ENCODE assay signal across 20 mouse cellular contexts in genomic region chr4:138682760-138683159, GRCm38 (mm10). TPM values are rescaled to one million over a fixed set of nuclear protein-coding genes. Genes with fewer than 3 reads are reported as not detected.
A peak's percentile ranks its signal among the peaks of the same experiment; 100 is the strongest.
DNase-seq lines count a peak whose midpoint lies in the region; ATAC-seq lines count a peak whose summit lies in the region.
"Had no signal": no experiment of that assay in that cellular context is flagged by ENCODE, and none has a peak within 500 bp of the region (broad histone marks: within the 10 kb centered on the region; RNA-seq: fewer than 3 reads in every experiment).

No protein-coding gene starts in this region.

- ATAC-seq in forebrain, embryonic 13.5 days: no peak; the same call in 1 of the 2 replicates
- peak; percentile 45; the same call in 1 of the 2 replicates for ATAC-seq in hindbrain, embryonic 11.5 days (ENCODE audit: low FRiP score)
- ATAC-seq in midbrain, embryonic 11.5 days (ENCODE audit: low FRiP score): 0 out of 2 replicates have a peak, but pooled peaks have one; percentile 46
- 0 out of 2 replicates have a peak, but pooled peaks have one; percentile 46 for ATAC-seq in neural tube, embryonic 14.5 days (ENCODE audit: low read depth)
- ATAC-seq: forebrain, embryonic 15.5 days had no signal

- peak overlapping the region; percentile 12; the same call in 1 of the 2 replicates for H3K27ac ChIP-seq in forebrain, embryonic 13.5 days
- no peak overlapping the region for H3K27ac ChIP-seq in forebrain, embryonic 10.5 days
- peak overlapping the region; percentile 74 for H3K27ac ChIP-seq in hindbrain, embryonic 11.5 days (ENCODE audit: low read depth, low read length)
- H3K27ac ChIP-seq in midbrain, embryonic 11.5 days (ENCODE audit: low read depth, low read length): peak overlapping the region; percentile 44
- peak overlapping the region; percentile 40 for H3K27ac ChIP-seq in neural tube, embryonic 14.5 days (ENCODE audit: low read depth, low read length)
- no peak overlapping the region for H3K27ac ChIP-seq in embryonic facial prominence, embryonic 10.5 days (replicated peaks)
- H3K27ac ChIP-seq: embryonic facial prominence, embryonic 15.5 days; forebrain, embryonic 15.5 days; heart, embryonic 15.5 days; limb, embryonic 13.5 days; liver, embryonic 14.5 days had no signal

- no peak for DNase-seq in forebrain, embryonic 10.5 days (ENCODE audit: extremely low spot score, low spot score)
- no peak for DNase-seq in hindbrain, embryonic 11.5 days (ENCODE audit: low spot score)
- DNase-seq in midbrain, embryonic 11.5 days (ENCODE audit: low spot score, missing footprints): no peak
- DNase-seq in natural killer cell, adult 2 months (ENCODE audit: low spot score in 2 of 2): no peak
- no peak for DNase-seq in embryonic facial prominence, embryonic 10.5 days (ENCODE audit: low spot score)
- DNase-seq: adrenal gland, postnatal 25 days; cerebellum, adult 8-10 months; gastrocnemius, postnatal 10 days; heart, adult 18-20 months; kidney, adult 18-20 months; kidney, postnatal 25 days; right cerebral cortex, postnatal 14 days had no signal

- no peak overlapping the region for H3K4me3 ChIP-seq in forebrain, embryonic 13.5 days
- no peak overlapping the region for H3K4me3 ChIP-seq in forebrain, embryonic 10.5 days
- H3K4me3 ChIP-seq in hindbrain, embryonic 11.5 days (ENCODE audit: low read depth, low read length): no peak overlapping the region
- H3K4me3 ChIP-seq in midbrain, embryonic 11.5 days (ENCODE audit: low read depth, low read length): no peak overlapping the region
- no peak overlapping the region for H3K4me3 ChIP-seq in neural tube, embryonic 14.5 days (ENCODE audit: low read depth, low read length)
- H3K4me3 ChIP-seq in embryonic facial prominence, embryonic 10.5 days: no peak overlapping the region
- H3K4me3 ChIP-seq: embryonic facial prominence, embryonic 15.5 days; forebrain, embryonic 15.5 days; heart, embryonic 15.5 days; limb, embryonic 13.5 days had no signal

- H3K9me3 ChIP-seq in forebrain, embryonic 13.5 days (replicated peaks): no peaks in the 10 kb centered on the region
- no peaks in the 10 kb centered on the region for H3K9me3 ChIP-seq in forebrain, embryonic 10.5 days
- H3K9me3 ChIP-seq in hindbrain, embryonic 11.5 days (ENCODE audit: control insufficient read depth, low read length): no peaks in the 10 kb centered on the region
- H3K9me3 ChIP-seq in midbrain, embryonic 11.5 days (ENCODE audit: control insufficient read depth, low read length): no peaks in the 10 kb centered on the region
- no peaks in the 10 kb centered on the region for H3K9me3 ChIP-seq in neural tube, embryonic 14.5 days (ENCODE audit: control insufficient read depth, low read length)
- no peaks in the 10 kb centered on the region for H3K9me3 ChIP-seq in embryonic facial prominence, embryonic 10.5 days
- H3K9me3 ChIP-seq: embryonic facial prominence, embryonic 15.5 days; forebrain, embryonic 15.5 days; heart, embryonic 15.5 days; limb, embryonic 13.5 days had no signal

- peaks cover 58% of the 10 kb centered on the region for H3K27me3 ChIP-seq in forebrain, embryonic 13.5 days
- peaks cover 53% of the 10 kb centered on the region for H3K27me3 ChIP-seq in forebrain, embryonic 10.5 days (ENCODE audit: poor library complexity, severe bottlenecking)
- no peaks in the 10 kb centered on the region for H3K27me3 ChIP-seq in hindbrain, embryonic 11.5 days (ENCODE audit: control insufficient read depth, insufficient read depth, low read length)
- no peaks in the 10 kb centered on the region for H3K27me3 ChIP-seq in midbrain, embryonic 11.5 days (ENCODE audit: control insufficient read depth, insufficient read depth, low read length)
- H3K27me3 ChIP-seq in neural tube, embryonic 14.5 days (ENCODE audit: control insufficient read depth, insufficient read depth, low read length): no peaks in the 10 kb centered on the region
- H3K27me3 ChIP-seq in embryonic facial prominence, embryonic 10.5 days (replicated peaks; ENCODE audit: low read depth, poor library complexity, severe bottlenecking): peaks cover 37% of the 10 kb centered on the region

- H3K4me1 ChIP-seq in forebrain, embryonic 13.5 days: peaks cover 13% of the 10 kb centered on the region
- peaks cover 36% of the 10 kb centered on the region for H3K4me1 ChIP-seq in forebrain, embryonic 10.5 days
- H3K4me1 ChIP-seq in hindbrain, embryonic 11.5 days (replicated peaks; ENCODE audit: control insufficient read depth, insufficient read depth, low read length): 0 out of 2 replicates have a peak, but pooled peaks cover 7% of the 10 kb centered on the region
- peaks cover 11% of the 10 kb centered on the region for H3K4me1 ChIP-seq in midbrain, embryonic 11.5 days (ENCODE audit: control insufficient read depth, insufficient read depth, low read length)
- 0 out of 2 replicates have a peak, but pooled peaks cover 3% of the 10 kb centered on the region for H3K4me1 ChIP-seq in neural tube, embryonic 14.5 days (ENCODE audit: control insufficient read depth, insufficient read depth, low read length)
- peaks cover 25% of the 10 kb centered on the region for H3K4me1 ChIP-seq in embryonic facial prominence, embryonic 10.5 days
- H3K4me1 ChIP-seq: embryonic facial prominence, embryonic 15.5 days; heart, embryonic 15.5 days; limb, embryonic 13.5 days had no signal

- WGBS in forebrain, embryonic 13.5 days: 26% methylated on average over 2 of the region's 2 CpGs
- 71% methylated on average over 2 of the region's 2 CpGs for WGBS in forebrain, embryonic 10.5 days
- 28% methylated on average over 2 of the region's 2 CpGs for WGBS in hindbrain, embryonic 11.5 days
- 52% methylated on average over 2 of the region's 2 CpGs for WGBS in midbrain, embryonic 11.5 days
- 19% methylated on average over 2 of the region's 2 CpGs for WGBS in neural tube, embryonic 14.5 days
- 59% methylated on average over 2 of the region's 2 CpGs for WGBS in embryonic facial prominence, embryonic 10.5 days

- H3K9ac ChIP-seq in forebrain, embryonic 13.5 days: no peak overlapping the region
- H3K9ac ChIP-seq in hindbrain, embryonic 11.5 days (ENCODE audit: low read depth, low read length): no peak overlapping the region
- H3K9ac ChIP-seq in midbrain, embryonic 11.5 days (ENCODE audit: low read length): no peak overlapping the region
- H3K9ac ChIP-seq in neural tube, embryonic 14.5 days (replicated peaks; ENCODE audit: low read depth, low read length): no peak overlapping the region
- H3K9ac ChIP-seq: embryonic facial prominence, embryonic 15.5 days; forebrain, embryonic 15.5 days; heart, embryonic 15.5 days; limb, embryonic 13.5 days; liver, embryonic 14.5 days had no signal

- H3K36me3 ChIP-seq in forebrain, embryonic 13.5 days (ENCODE audit: poor library complexity, severe bottlenecking): no peaks in the 10 kb centered on the region
- H3K36me3 ChIP-seq in forebrain, embryonic 10.5 days (replicated peaks): no peaks in the 10 kb centered on the region
- H3K36me3 ChIP-seq in hindbrain, embryonic 11.5 days (ENCODE audit: control insufficient read depth, insufficient read depth, low read length): no peaks in the 10 kb centered on the region
- no peaks in the 10 kb centered on the region for H3K36me3 ChIP-seq in midbrain, embryonic 11.5 days (ENCODE audit: control insufficient read depth, insufficient read depth, low read length)
- no peaks in the 10 kb centered on the region for H3K36me3 ChIP-seq in neural tube, embryonic 14.5 days (ENCODE audit: control insufficient read depth, insufficient read depth, low read length)
- H3K36me3 ChIP-seq in embryonic facial prominence, embryonic 10.5 days (replicated peaks): no peaks in the 10 kb centered on the region
- H3K36me3 ChIP-seq: embryonic facial prominence, embryonic 15.5 days; forebrain, embryonic 15.5 days; heart, embryonic 15.5 days; limb, embryonic 13.5 days had no signal

- H3K4me2 ChIP-seq in forebrain, embryonic 13.5 days: no peak overlapping the region
- no peak overlapping the region for H3K4me2 ChIP-seq in hindbrain, embryonic 11.5 days (replicated peaks; ENCODE audit: low read depth, low read length)
- no peak overlapping the region for H3K4me2 ChIP-seq in midbrain, embryonic 11.5 days
- H3K4me2 ChIP-seq in neural tube, embryonic 14.5 days (ENCODE audit: low read depth, low read length): no peak overlapping the region
- H3K4me2 ChIP-seq: embryonic facial prominence, embryonic 15.5 days; forebrain, embryonic 15.5 days; heart, embryonic 15.5 days; limb, embryonic 13.5 days had no signal

RNA-seq across cellular contexts. Expression of gene Pla2g2c, which starts 41.8 kb away (rescaled TPM):
- 0.15 and 0.55 TPM in 2 replicates for polyA plus RNA-seq in forebrain, embryonic 13.5 days (2015; fragmentation: Nextera tagmentation; extraction: Ambion mirVana)
- 0.33 and 0.57 TPM in 2 replicates for polyA plus RNA-seq in forebrain, embryonic 10.5 days (2016; fragmentation: Nextera tagmentation; extraction: Ambion mirVana)
- 0.48 and 0.68 TPM in 2 replicates for polyA plus RNA-seq in hindbrain, embryonic 11.5 days (2014; fragmentation: Nextera tagmentation; extraction: Ambion mirVana)
- polyA plus RNA-seq in midbrain, embryonic 11.5 days (2014; fragmentation: Nextera tagmentation; extraction: Ambion mirVana): 0.81 and 0.96 TPM in 2 replicates
- polyA plus RNA-seq in neural tube, embryonic 14.5 days (2014; fragmentation: Nextera tagmentation; extraction: Ambion mirVana): 0.35 and 0.49 TPM in 2 replicates
- polyA plus RNA-seq in embryonic facial prominence, embryonic 10.5 days (2016; fragmentation: Nextera tagmentation; extraction: Ambion mirVana): 0.52 and 0.65 TPM in 2 replicates
- polyA plus RNA-seq: spleen, adult 2 months had no signal

RNA-seq across cellular contexts. Expression of gene Vwa5b1, which starts 47.1 kb away (rescaled TPM):
- 0.68 and 0.82 TPM in 2 replicates for polyA plus RNA-seq in forebrain, embryonic 13.5 days (2015; fragmentation: Nextera tagmentation; extraction: Ambion mirVana)
- 0.17 and 0.43 TPM in 2 replicates for polyA plus RNA-seq in forebrain, embryonic 10.5 days (2016; fragmentation: Nextera tagmentation; extraction: Ambion mirVana)
- polyA plus RNA-seq in hindbrain, embryonic 11.5 days (2014; fragmentation: Nextera tagmentation; extraction: Ambion mirVana): 0.46 and 0.77 TPM in 2 replicates
- polyA plus RNA-seq in midbrain, embryonic 11.5 days (2014; fragmentation: Nextera tagmentation; extraction: Ambion mirVana): 0.15 and 0.28 TPM in 2 replicates
- polyA plus RNA-seq in neural tube, embryonic 14.5 days (2014; fragmentation: Nextera tagmentation; extraction: Ambion mirVana): 0.59 and 0.80 TPM in 2 replicates
- 0.10 and 0.14 TPM in 2 replicates for polyA plus RNA-seq in embryonic facial prominence, embryonic 10.5 days (2016; fragmentation: Nextera tagmentation; extraction: Ambion mirVana)
- polyA plus RNA-seq: heart, embryonic 15.5 days; limb, embryonic 13.5 days; liver, embryonic 14.5 days; spleen, adult 2 months had no signal

RNA-seq across cellular contexts. Expression of gene Ubxn10, which starts 54.2 kb away (rescaled TPM):
- polyA plus RNA-seq in forebrain, embryonic 13.5 days (2015; fragmentation: Nextera tagmentation; extraction: Ambion mirVana): 2.3 and 2.4 TPM in 2 replicates
- 1.0 and 1.4 TPM in 2 replicates for polyA plus RNA-seq in forebrain, embryonic 10.5 days (2016; fragmentation: Nextera tagmentation; extraction: Ambion mirVana)
- 2.8 and 4.3 TPM in 2 replicates for polyA plus RNA-seq in hindbrain, embryonic 11.5 days (2014; fragmentation: Nextera tagmentation; extraction: Ambion mirVana)
- 1.5 TPM in 2 replicates for polyA plus RNA-seq in midbrain, embryonic 11.5 days (2014; fragmentation: Nextera tagmentation; extraction: Ambion mirVana)
- polyA plus RNA-seq in neural tube, embryonic 14.5 days (2014; fragmentation: Nextera tagmentation; extraction: Ambion mirVana): 2.7 and 3.0 TPM in 2 replicates
- 1.3 and 1.4 TPM in 2 replicates for polyA plus RNA-seq in embryonic facial prominence, embryonic 10.5 days (2016; fragmentation: Nextera tagmentation; extraction: Ambion mirVana)

Comparison
In these comparisons a context has a peak if more than half of its experiments do, and no peak if none do; other contexts are left out.
1. H3K27ac ChIP-seq: peak in forebrain, embryonic 13.5 days (single experiment), hindbrain, embryonic 11.5 days (single experiment), midbrain, embryonic 11.5 days (single experiment) and neural tube, embryonic 14.5 days (single experiment); none in forebrain, embryonic 10.5 days (single experiment) and embryonic facial prominence, embryonic 10.5 days (single experiment).